Mouse (Mus musculus) limb, embryonic 13.5 days (tissue): ENCODE data around the gene Blzf1. TPM values are rescaled to one million over a fixed set of nuclear protein-coding genes. Genes with fewer than 3 reads are reported as not detected.
A peak's percentile ranks its signal among the peaks of the same experiment; 100 is the strongest.

ENCODE experiments used
- ATAC-seq: fragments of 200-750 bp; cut with Nextera tagmentation; 2 replicates; pipeline ENCODE4 v1.8.0; 2017; ENCODE audit warnings: low read depth, moderate number of reproducible peaks, moderate TSS enrichment; ENCODE audit not compliant: low FRiP score
- H3K27ac ChIP-seq: fragments of 300-500 bp; sonication (generic); 2 replicates; pipeline ENCODE4 v1.5.1; 2015; ENCODE audit warnings: inconsistent platforms, mild to moderate bottlenecking, moderate library complexity
- H3K27me3 ChIP-seq: fragments of 300-500 bp; sonication (generic); 2 replicates; pipeline ENCODE4 v1.6.1; 2015; ENCODE audit warnings: mild to moderate bottlenecking, inconsistent platforms
- H3K36me3 ChIP-seq: fragments of 300-500 bp; sonication (generic); 2 replicates; pipeline ENCODE4 v1.6.1; 2015; ENCODE audit warnings: inconsistent platforms, mild to moderate bottlenecking, moderate library complexity
- H3K4me1 ChIP-seq: fragments of 300-500 bp; sonication (generic); 2 replicates; pipeline ENCODE4 v1.6.1; 2015; ENCODE audit warnings: inconsistent platforms
- H3K4me2 ChIP-seq: fragments of 300-500 bp; sonication (generic); replicated peaks from 2 replicates; pipeline ENCODE4 v1.6.1; 2015; ENCODE audit warnings: inconsistent platforms, mild to moderate bottlenecking, moderate library complexity
- H3K4me3 ChIP-seq: fragments of 300-500 bp; sonication (generic); 2 replicates; pipeline ENCODE4 v1.5.1; 2015; ENCODE audit warnings: moderate library complexity, mild to moderate bottlenecking, inconsistent platforms
- H3K9ac ChIP-seq: fragments of 300-500 bp; sonication (generic); 2 replicates; pipeline ENCODE4 v1.6.1; 2015; ENCODE audit warnings: mild to moderate bottlenecking, inconsistent platforms
- H3K9me3 ChIP-seq: fragments of 300-500 bp; sonication (generic); 2 replicates; pipeline ENCODE4 v1.6.1; 2016; ENCODE audit warnings: inconsistent platforms
- WGBS: fragments of 180-500 bp; shearing (Covaris S2); methylation state at CpG from one replicate; pipeline ENCODE4 v1.1.7; 2015; 5-methylcytosine and 5-hydroxymethylcytosine counted together
- polyA plus RNA-seq: library from polyadenylated mRNA; unstranded; fragments of >200 nt; fragmentation: Nextera tagmentation; extraction: Ambion mirVana; gene quantifications from 2 replicates; pipeline ENCODE4 v1.2.1, GENCODE M21; 2015

The Blzf1 gene
- polyA plus RNA-seq, 1 experiment from 2014 or later: 31.2 TPM

GRCm38 (mm10) chr1:164320731-164321130, 13.4 kb upstream of the Blzf1 start:
- no peak for ATAC-seq
- Histone ChIP-seq H3K4me2 (no peak overlapping the region), H3K9me3 (no peaks in the 10 kb centered on the region), H3K27me3 (no peaks in the 10 kb centered on the region), H3K27ac (no peak overlapping the region), H3K9ac (no peak overlapping the region), H3K36me3 (0 out of 2 replicates have a peak, but pooled peaks cover 5% of the 10 kb centered on the region), H3K4me1 (peaks cover 6% of the 10 kb centered on the region), H3K4me3 (no peak overlapping the region)
- 74% methylated on average over 5 of the region's 5 CpGs for WGBS

- 0 out of 2 replicates have a peak, but pooled peaks cover 5% of the 10 kb centered on the region for H3K36me3 ChIP-seq
- H3K9ac ChIP-seq: no peak overlapping the region
- peaks cover 6% of the 10 kb centered on the region for H3K4me1 ChIP-seq
- 75% methylated on average over 14 of the region's 14 CpGs for WGBS
- no peaks in the 10 kb centered on the region for H3K9me3 ChIP-seq
- H3K27ac ChIP-seq: no peak overlapping the region
- H3K27me3 ChIP-seq: no peaks in the 10 kb centered on the region
- no peak overlapping the region for H3K4me2 ChIP-seq
- ATAC-seq: no peak
- no peak overlapping the region for H3K4me3 ChIP-seq
These were observed 12.4 kb upstream of the Blzf1 start for GRCm38 (mm10) chr1:164319542-164320140.

- peaks cover 12% of the 10 kb centered on the region for H3K36me3 ChIP-seq
- peaks cover 6% of the 10 kb centered on the region for H3K4me1 ChIP-seq
- H3K9ac ChIP-seq: no peak overlapping the region
- no peaks in the 10 kb centered on the region for H3K9me3 ChIP-seq
- H3K4me3 ChIP-seq: no peak overlapping the region
- WGBS: 95% methylated on average over 5 of the region's 5 CpGs
- ATAC-seq: no peak
- no peaks in the 10 kb centered on the region for H3K27me3 ChIP-seq
- H3K4me2 ChIP-seq: no peak overlapping the region
- H3K27ac ChIP-seq: no peak overlapping the region
These were observed 11.2 kb upstream of the Blzf1 start for GRCm38 (mm10) chr1:164318474-164318873.

- ATAC-seq: no peak
- H3K9me3 ChIP-seq: no peaks in the 10 kb centered on the region
- WGBS: 84% methylated on average over 9 of the region's 9 CpGs
These were observed 10.0 kb upstream of the Blzf1 start for GRCm38 (mm10) chr1:164317261-164317660.

GRCm38 (mm10) chr1:164316697-164317096, 9.4 kb upstream of the Blzf1 start:
- Histone ChIP-seq H3K36me3 (peaks cover 24% of the 10 kb centered on the region), H3K27me3 (no peaks in the 10 kb centered on the region), H3K4me1 (peaks cover 6% of the 10 kb centered on the region), H3K9me3 (no peaks in the 10 kb centered on the region), H3K27ac (no peak overlapping the region), H3K9ac (no peak overlapping the region), H3K4me2 (no peak overlapping the region), H3K4me3 (no peak overlapping the region)
- WGBS: 29% methylated on average over 3 of the region's 3 CpGs
- no peak for ATAC-seq

More at GRCm38 (mm10) chr1:164317261-164317660, 10.0 kb upstream of the Blzf1 start:
- no peak overlapping the region for H3K9ac ChIP-seq
- H3K4me1 ChIP-seq: peaks cover 6% of the 10 kb centered on the region
- H3K27ac ChIP-seq: no peak overlapping the region
- H3K4me3 ChIP-seq: no peak overlapping the region
- H3K36me3 ChIP-seq: peaks cover 21% of the 10 kb centered on the region
- H3K4me2 ChIP-seq: no peak overlapping the region
- H3K27me3 ChIP-seq: no peaks in the 10 kb centered on the region

- ATAC-seq: no peak
- H3K4me3 ChIP-seq: no peak overlapping the region
- no peak overlapping the region for H3K9ac ChIP-seq
- H3K27me3 ChIP-seq: no peaks in the 10 kb centered on the region
- H3K9me3 ChIP-seq: no peaks in the 10 kb centered on the region
- peaks cover 26% of the 10 kb centered on the region for H3K36me3 ChIP-seq
- H3K27ac ChIP-seq: no peak overlapping the region
- H3K4me2 ChIP-seq: no peak overlapping the region
- WGBS: 74% methylated on average over 8 of the region's 8 CpGs
- no peaks in the 10 kb centered on the region for H3K4me1 ChIP-seq
These were observed 8.0 kb upstream of the Blzf1 start for GRCm38 (mm10) chr1:164315266-164315665.

GRCm38 (mm10) chr1:164314085-164314484, 6.8 kb upstream of the Blzf1 start:
- Histone ChIP-seq H3K4me3 (no peak overlapping the region), H3K9ac (no peak overlapping the region), H3K27me3 (no peaks in the 10 kb centered on the region), H3K4me2 (no peak overlapping the region), H3K9me3 (no peaks in the 10 kb centered on the region), H3K36me3 (peaks cover 26% of the 10 kb centered on the region), H3K27ac (no peak overlapping the region), H3K4me1 (no peaks in the 10 kb centered on the region)
- 90% methylated on average over 5 of the region's 5 CpGs for WGBS
- ATAC-seq: no peak

- Histone ChIP-seq H3K27me3 (no peaks in the 10 kb centered on the region), H3K4me3 (peak overlapping the region; percentile 89), H3K9me3 (no peaks in the 10 kb centered on the region), H3K9ac (peak overlapping the region; percentile 67), H3K4me2 (peak overlapping the region; percentile 77), H3K36me3 (peaks cover 20% of the 10 kb centered on the region), H3K4me1 (peaks cover 20% of the 10 kb centered on the region), H3K27ac (no peak overlapping the region)
- no peak for ATAC-seq
- WGBS: 9% methylated on average over 10 of the region's 10 CpGs
These were observed 633 bp upstream of the Blzf1 start for GRCm38 (mm10) chr1:164307922-164308321.

GRCm38 (mm10) chr1:164303821-164304220, 3.5 kb downstream of the Blzf1 start, which contains the start of gene Nme7:
TSS of gene Nme7 (plus strand) at chr1:164304121.
- ATAC-seq: no peak
- Histone ChIP-seq H3K4me3 (no peak within 1 kb of the TSS), H3K36me3 (peaks cover 42% of the 10 kb centered on the region), H3K9me3 (no peaks in the 10 kb centered on the region), H3K27me3 (no peaks in the 10 kb centered on the region), H3K27ac (no peak within 1 kb of the TSS), H3K4me2 (no peak within 1 kb of the TSS), H3K9ac (no peak within 1 kb of the TSS), H3K4me1 (peaks cover 20% of the 10 kb centered on the region)
- 90% methylated on average over 5 of the region's 5 CpGs for WGBS

GRCm38 (mm10) chr1:164301949-164302348, 5.3 kb downstream of the Blzf1 start:
- H3K4me1 ChIP-seq: peaks cover 10% of the 10 kb centered on the region
- 88% methylated on average over 4 of the region's 4 CpGs for WGBS
- ATAC-seq: no peak
- no peaks in the 10 kb centered on the region for H3K27me3 ChIP-seq
- H3K4me3 ChIP-seq: no peak overlapping the region
- peaks cover 57% of the 10 kb centered on the region for H3K36me3 ChIP-seq
- H3K9ac ChIP-seq: no peak overlapping the region
- no peak overlapping the region for H3K4me2 ChIP-seq
- no peak overlapping the region for H3K27ac ChIP-seq
- H3K9me3 ChIP-seq: no peaks in the 10 kb centered on the region

GRCm38 (mm10) chr1:164296473-164296872, 10.8 kb downstream of the Blzf1 start:
- peaks cover 76% of the 10 kb centered on the region for H3K36me3 ChIP-seq
- WGBS: 96% methylated on average over 4 of the region's 5 CpGs

GRCm38 (mm10) chr1:164294071-164294470, 13.2 kb downstream of the Blzf1 start:
- no peaks in the 10 kb centered on the region for H3K9me3 ChIP-seq
- no peak for ATAC-seq
- WGBS: 92% methylated on average over 6 of the region's 6 CpGs
- H3K36me3 ChIP-seq: peaks cover 67% of the 10 kb centered on the region
- H3K27me3 ChIP-seq: no peaks in the 10 kb centered on the region
- H3K4me2 ChIP-seq: no peak overlapping the region
- no peak overlapping the region for H3K27ac ChIP-seq
- no peaks in the 10 kb centered on the region for H3K4me1 ChIP-seq
- no peak overlapping the region for H3K4me3 ChIP-seq
- no peak overlapping the region for H3K9ac ChIP-seq

More at GRCm38 (mm10) chr1:164296473-164296872, 10.8 kb downstream of the Blzf1 start:
- no peaks in the 10 kb centered on the region for H3K9me3 ChIP-seq
- no peak overlapping the region for H3K4me2 ChIP-seq
- no peak overlapping the region for H3K4me3 ChIP-seq
- no peaks in the 10 kb centered on the region for H3K27me3 ChIP-seq
- no peak overlapping the region for H3K9ac ChIP-seq
- no peaks in the 10 kb centered on the region for H3K4me1 ChIP-seq
- no peak for ATAC-seq
- no peak overlapping the region for H3K27ac ChIP-seq

GRCm38 (mm10) chr1:164292040-164292439, 15.2 kb downstream of the Blzf1 start:
- H3K36me3 ChIP-seq: peaks cover 52% of the 10 kb centered on the region
- H3K9ac ChIP-seq: no peak overlapping the region
- H3K4me1 ChIP-seq: no peaks in the 10 kb centered on the region
- 93% methylated on average over 5 of the region's 5 CpGs for WGBS
- ATAC-seq: no peak
- H3K9me3 ChIP-seq: no peaks in the 10 kb centered on the region
- H3K27ac ChIP-seq: no peak overlapping the region
- H3K27me3 ChIP-seq: no peaks in the 10 kb centered on the region
- H3K4me2 ChIP-seq: no peak overlapping the region
- H3K4me3 ChIP-seq: no peak overlapping the region
